Mouse (Mus musculus) E14TG2a.4 (cell line): ENCODE results near the gene Fndc3a.

Source experiments
- H3K27me3 ChIP-seq: 2 replicates; pipeline ENCODE4 v1.6.1; 2014; ENCODE audit warnings: low read length, control low read depth; ENCODE audit not compliant: insufficient read depth
- H3K36me3 ChIP-seq: 2 replicates; pipeline ENCODE4 v1.6.1; 2014; ENCODE audit warnings: low read length, control low read depth; ENCODE audit not compliant: insufficient read depth
- H3K4me1 ChIP-seq: replicated peaks from 2 replicates; pipeline ENCODE4 v1.6.1; 2014; ENCODE audit warnings: low read depth, low read length, control low read depth
- H3K4me3 ChIP-seq: replicated peaks from 2 replicates; pipeline ENCODE4 v1.5.1; 2014; ENCODE audit warnings: mild to moderate bottlenecking, low read length
- H3K9me3 ChIP-seq: 2 replicates; pipeline ENCODE4 v1.6.1; 2014; ENCODE audit warnings: low read length, control low read depth
- CTCF ChIP-seq: conservative IDR thresholded peaks from 2 replicates; pipeline ENCODE4 v1.5.1; 2014; ENCODE audit warnings: low read length
- NANOG ChIP-seq: IDR thresholded peaks from 2 replicates; pipeline ENCODE4 v1.6.1; 2014; ENCODE audit warnings: borderline replicate concordance, low read length, mixed read lengths
- POU5F1 ChIP-seq: IDR thresholded peaks from 2 replicates; pipeline ENCODE4 v1.6.1; 2014; ENCODE audit warnings: low read length, borderline replicate concordance

Fndc3a gene

GRCm38 (mm10) chr14:72600375-72600774, 109.4 kb downstream of the Fndc3a start:
- Histone ChIP-seq H3K4me3 (no peak overlapping the region), H3K36me3 (peaks cover 12% of the 10 kb centered on the region), H3K27me3 (no peaks in the 10 kb centered on the region), H3K4me1 (peaks cover 13% of the 10 kb centered on the region), H3K9me3 (no peaks in the 10 kb centered on the region)
- no peak for TF ChIP-seq CTCF
- TF ChIP-seq POU5F1: no peak
- TF ChIP-seq NANOG: no peak

- TF ChIP-seq NANOG (no peak), CTCF (no peak), POU5F1 (no peak)
These were observed 110.6 kb downstream of the Fndc3a start for GRCm38 (mm10) chr14:72598976-72599740.

GRCm38 (mm10) chr14:72594191-72594590, 115.6 kb downstream of the Fndc3a start:
- Histone ChIP-seq H3K4me3 (no peak overlapping the region), H3K36me3 (peaks cover 25% of the 10 kb centered on the region), H3K27me3 (no peaks in the 10 kb centered on the region), H3K4me1 (no peaks in the 10 kb centered on the region), H3K9me3 (no peaks in the 10 kb centered on the region)
- TF ChIP-seq CTCF (no peak), POU5F1 (no peak), NANOG (no peak)

More at GRCm38 (mm10) chr14:72598976-72599740, 110.6 kb downstream of the Fndc3a start:
- H3K27me3 ChIP-seq: no peaks in the 10 kb centered on the region
- H3K4me3 ChIP-seq: no peak overlapping the region
- H3K4me1 ChIP-seq: peaks cover 13% of the 10 kb centered on the region
- H3K36me3 ChIP-seq: peaks cover 12% of the 10 kb centered on the region
- H3K9me3 ChIP-seq: no peaks in the 10 kb centered on the region

GRCm38 (mm10) chr14:72589415-72589814, 120.4 kb downstream of the Fndc3a start:
- H3K36me3 ChIP-seq: peaks cover 31% of the 10 kb centered on the region
- H3K4me1 ChIP-seq: no peaks in the 10 kb centered on the region
- no peak for TF ChIP-seq NANOG
- TF ChIP-seq CTCF: no peak
- TF ChIP-seq POU5F1: no peak
- H3K27me3 ChIP-seq: no peaks in the 10 kb centered on the region
- H3K9me3 ChIP-seq: no peaks in the 10 kb centered on the region
- no peak overlapping the region for H3K4me3 ChIP-seq

- Histone ChIP-seq H3K27me3 (no peaks in the 10 kb centered on the region), H3K9me3 (no peaks in the 10 kb centered on the region)
- TF ChIP-seq NANOG (no peak), CTCF (no peak), POU5F1 (no peak)
These were observed 126.8 kb downstream of the Fndc3a start for GRCm38 (mm10) chr14:72582979-72583378.

GRCm38 (mm10) chr14:72580991-72581390, 128.8 kb downstream of the Fndc3a start:
- Histone ChIP-seq H3K27me3 (no peaks in the 10 kb centered on the region), H3K36me3 (peaks cover 32% of the 10 kb centered on the region), H3K4me3 (no peak overlapping the region), H3K9me3 (no peaks in the 10 kb centered on the region), H3K4me1 (peaks cover 3% of the 10 kb centered on the region; the same call in 1 of the 2 replicates)
- TF ChIP-seq POU5F1: no peak
- no peak for TF ChIP-seq CTCF
- TF ChIP-seq NANOG: no peak

More at GRCm38 (mm10) chr14:72582979-72583378, 126.8 kb downstream of the Fndc3a start:
- Histone ChIP-seq H3K36me3 (peaks cover 32% of the 10 kb centered on the region), H3K4me1 (peaks cover 3% of the 10 kb centered on the region; the same call in 1 of the 2 replicates), H3K4me3 (no peak overlapping the region)

- Histone ChIP-seq H3K36me3 (peaks cover 49% of the 10 kb centered on the region), H3K4me3 (no peak overlapping the region), H3K27me3 (no peaks in the 10 kb centered on the region), H3K9me3 (no peaks in the 10 kb centered on the region), H3K4me1 (no peaks in the 10 kb centered on the region; the same call in 1 of the 2 replicates)
- TF ChIP-seq NANOG (no peak), POU5F1 (no peak), CTCF (no peak)
These were observed 133.5 kb downstream of the Fndc3a start for GRCm38 (mm10) chr14:72576283-72576682.

- Histone ChIP-seq H3K9me3 (no peaks in the 10 kb centered on the region), H3K27me3 (no peaks in the 10 kb centered on the region), H3K4me3 (no peak overlapping the region), H3K36me3 (peaks cover 51% of the 10 kb centered on the region), H3K4me1 (no peaks in the 10 kb centered on the region)
- no peak for TF ChIP-seq POU5F1
- no peak for TF ChIP-seq NANOG
- no peak for TF ChIP-seq CTCF
These were observed 145.9 kb downstream of the Fndc3a start for GRCm38 (mm10) chr14:72563941-72564340.
